Mouse (Mus musculus) gastrocnemius, adult 8-10 months (tissue): Measurements from ENCODE around the gene Nme9. TPM values are rescaled to one million over a fixed set of nuclear protein-coding genes. Genes with fewer than 3 reads are reported as not detected.

Experiments
- DNase-seq, 2 experiments: peaks; one replicate each; pipeline ENCODE4 v3.0.0; 2022; ENCODE audit warnings: low spot score in 2 of 2
- total RNA-seq, 4 experiments: library from RNA; stranded (reverse); gene quantifications; 2 replicates each; pipeline ENCODE4 v1.2.4; 2022

Gene Nme9
- total RNA-seq, 4 experiments from 2014 or later, result not detected

DNA sequence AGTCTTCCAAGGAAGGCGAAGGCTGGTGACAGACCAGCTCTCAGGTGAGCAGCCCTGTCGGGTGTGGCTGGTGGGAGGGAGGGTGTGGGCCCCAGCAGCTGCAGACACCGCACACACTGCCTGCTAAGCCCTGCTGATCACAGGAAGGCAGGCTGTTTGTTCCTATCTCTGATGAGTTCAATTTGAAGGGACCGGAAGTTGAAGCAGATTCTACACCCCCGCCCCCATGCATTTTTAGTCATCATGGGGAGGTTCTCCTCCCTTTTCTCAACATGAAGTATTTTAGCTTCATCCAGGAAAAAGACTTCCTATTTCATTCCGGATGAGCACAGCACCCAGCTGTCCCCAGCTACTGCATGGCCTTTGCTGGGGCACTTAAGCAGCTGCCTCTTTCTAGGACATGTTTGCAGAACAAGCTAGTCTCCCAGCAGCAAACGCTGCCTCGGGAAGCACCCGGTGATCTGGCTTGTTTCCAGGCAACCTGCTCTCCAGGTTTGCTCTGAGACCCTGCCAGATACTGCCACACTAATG, 28.0 kb downstream of the Nme9 start:
- no peak for DNase-seq

DNA sequence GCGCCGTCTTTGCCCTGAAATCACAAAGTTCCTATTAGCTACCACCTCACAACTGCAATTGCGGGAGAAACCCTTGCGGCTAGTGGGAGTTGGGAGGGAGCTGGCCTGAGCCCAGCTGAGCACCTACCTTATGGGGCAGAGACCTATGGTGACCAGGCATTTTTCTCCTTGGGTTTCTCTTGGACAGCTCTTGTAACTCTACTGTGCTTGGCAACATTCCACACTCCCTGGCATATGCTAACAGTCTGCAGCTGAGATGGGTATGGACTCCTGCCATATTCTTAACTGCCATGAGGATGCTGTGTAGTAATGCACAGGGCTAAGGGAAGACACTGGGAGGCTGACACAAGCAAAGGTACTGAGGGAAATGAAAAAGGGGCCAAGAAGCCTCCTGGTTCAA, 29.5 kb downstream of the Nme9 start:
- no peak for DNase-seq

DNA sequence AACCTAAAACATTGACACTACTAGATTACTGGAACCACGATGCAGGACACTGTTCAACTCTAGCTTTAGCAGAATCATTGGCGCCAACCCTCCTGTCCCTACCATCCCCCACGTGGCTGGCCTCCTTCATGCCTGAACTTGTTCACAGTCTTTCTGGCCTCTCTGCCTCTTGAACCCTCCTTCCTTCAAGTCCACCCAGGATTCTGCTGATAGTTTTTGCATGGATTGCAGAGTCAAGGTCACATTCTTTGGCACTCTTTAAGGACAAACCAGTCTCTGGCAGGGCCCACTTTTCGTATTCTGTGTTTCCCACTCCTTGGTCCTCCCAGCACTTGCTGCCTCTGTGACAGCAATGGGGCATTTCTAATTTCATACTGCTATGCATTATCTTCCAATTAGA, 31.9 kb downstream of the Nme9 start:
- no peak for DNase-seq

DNA sequence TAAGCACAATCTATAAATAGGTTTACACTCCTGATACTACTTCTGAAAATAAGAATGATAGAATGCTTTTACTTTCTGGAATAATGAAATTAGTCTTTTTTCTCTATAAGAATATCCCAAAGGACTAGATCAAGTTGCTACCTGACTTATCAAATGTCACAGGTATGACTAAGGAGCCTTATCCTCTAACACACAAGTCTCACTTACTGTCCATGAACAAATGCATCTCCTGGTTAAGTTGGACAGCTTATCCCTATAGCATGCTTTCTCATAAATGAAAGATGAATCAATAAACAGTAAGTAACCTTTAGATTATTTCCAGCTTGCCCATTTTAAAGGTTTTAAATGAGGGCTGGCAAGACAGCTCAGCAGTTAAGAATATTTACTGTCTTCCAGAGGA, 33.4 kb downstream of the Nme9 start:
- DNase-seq, result no peak

DNA sequence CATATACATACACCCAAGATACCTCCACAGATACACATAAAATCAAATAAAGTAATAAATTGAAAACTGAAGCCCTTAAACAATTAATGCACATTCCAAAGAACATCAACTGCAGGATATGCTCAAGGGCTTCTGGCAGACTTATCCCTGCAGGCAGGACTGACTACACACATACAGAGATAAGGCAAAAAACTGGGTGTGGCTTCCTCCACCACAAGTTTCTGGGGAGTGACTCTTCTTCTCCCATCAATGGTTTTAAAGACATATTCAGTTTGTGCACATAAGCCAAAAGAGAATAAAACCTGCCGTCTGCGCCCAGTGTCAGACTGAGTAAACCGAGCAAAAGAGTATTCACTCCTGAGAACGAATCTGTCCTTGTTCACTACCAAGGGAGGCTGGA, 33.9 kb downstream of the Nme9 start:
- DNase-seq, result no peak

DNA sequence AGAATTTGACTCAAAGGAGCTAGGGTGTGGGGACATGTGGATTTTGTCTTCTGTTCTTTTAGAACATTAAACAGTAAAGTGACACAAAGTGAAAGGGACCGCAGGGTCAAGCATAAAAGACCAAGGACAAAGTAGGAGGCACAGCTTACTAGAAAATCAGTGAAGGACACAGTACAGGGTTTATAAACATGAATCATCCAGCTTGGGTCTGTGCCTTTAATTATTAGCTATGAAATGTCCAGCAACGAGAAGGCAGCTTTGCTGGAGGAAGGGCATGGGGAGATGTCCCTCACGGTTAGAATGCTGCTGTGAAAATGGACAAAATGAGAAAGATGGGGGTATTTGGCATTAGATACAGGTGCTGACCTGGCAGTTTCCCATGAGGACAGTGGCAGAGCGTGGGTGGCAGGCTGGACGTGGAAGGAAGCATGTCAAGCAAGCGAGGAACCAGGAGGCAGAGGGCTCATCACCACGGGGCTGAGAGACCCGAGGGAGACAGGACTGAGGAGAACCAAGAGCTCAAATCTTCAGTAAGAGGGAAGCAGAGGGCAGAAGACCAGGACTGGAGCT, 35.9 kb downstream of the Nme9 start:
- DNase-seq, result no peak

DNA sequence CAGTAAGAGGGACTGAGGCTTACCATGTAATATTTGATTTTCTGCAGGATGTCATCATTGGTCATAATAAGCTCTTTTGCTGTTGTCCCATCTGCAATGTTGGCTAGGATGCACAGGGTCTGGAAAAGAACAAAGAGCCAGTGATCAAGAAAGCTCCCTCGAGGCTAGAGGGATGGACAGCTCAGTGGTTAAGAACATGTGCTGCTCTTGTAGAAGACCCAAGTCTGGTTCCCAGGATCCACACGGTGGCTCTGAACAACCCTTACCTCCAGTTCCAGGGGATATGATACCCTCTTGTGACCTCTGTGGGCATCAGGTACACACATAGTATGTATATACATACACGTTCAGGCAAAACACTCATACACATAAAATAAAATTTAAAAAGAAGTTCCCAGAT, 36.6 kb downstream of the Nme9 start:
- no peak for DNase-seq

DNA sequence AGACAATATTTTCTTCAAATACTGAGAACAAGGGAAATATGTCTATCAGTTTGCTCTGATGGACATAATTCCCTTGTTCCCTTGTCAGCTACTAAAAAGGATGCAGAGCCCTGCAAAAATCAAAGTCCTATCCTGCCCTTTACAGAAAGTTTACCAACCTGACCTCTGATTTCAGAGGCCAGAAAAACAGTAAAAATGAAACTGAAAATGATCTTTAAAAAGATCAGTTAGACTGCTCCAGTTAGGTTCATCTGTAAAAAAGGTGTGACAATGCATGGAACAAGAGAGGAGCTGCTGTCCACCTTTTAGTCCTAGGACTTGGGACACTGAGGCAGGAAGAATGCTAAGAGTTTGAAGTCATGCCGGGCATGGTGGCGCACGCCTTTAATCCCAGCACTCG, 39.8 kb downstream of the Nme9 start:
- no peak for DNase-seq

DNA sequence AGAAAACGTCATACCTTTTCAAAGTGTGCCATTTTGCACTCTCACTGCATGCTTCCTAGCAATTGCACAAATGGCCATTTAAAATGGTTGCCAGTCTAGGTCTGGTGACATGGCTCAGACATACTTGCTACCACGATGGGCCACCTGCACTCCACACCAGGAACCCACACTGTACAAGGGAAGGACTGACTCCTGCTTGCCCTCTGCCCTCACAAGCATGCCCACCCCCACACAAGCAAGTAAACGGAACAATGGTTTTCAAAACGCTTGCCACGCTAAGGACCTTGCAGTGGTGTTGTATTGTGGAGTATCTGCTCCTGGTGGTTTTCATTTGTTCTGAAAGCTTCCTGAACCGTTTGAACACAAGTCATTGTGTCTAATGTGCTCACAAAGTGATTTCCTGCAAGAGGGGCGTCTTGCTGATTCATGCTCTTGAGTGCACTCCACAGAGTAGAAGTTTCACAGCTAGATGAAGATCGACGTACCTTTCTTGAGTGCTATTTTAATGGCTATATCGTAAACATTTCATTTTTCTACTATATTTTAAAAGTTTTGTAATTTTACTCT, 41.4 kb downstream of the Nme9 start:
- DNase-seq, result no peak

DNA sequence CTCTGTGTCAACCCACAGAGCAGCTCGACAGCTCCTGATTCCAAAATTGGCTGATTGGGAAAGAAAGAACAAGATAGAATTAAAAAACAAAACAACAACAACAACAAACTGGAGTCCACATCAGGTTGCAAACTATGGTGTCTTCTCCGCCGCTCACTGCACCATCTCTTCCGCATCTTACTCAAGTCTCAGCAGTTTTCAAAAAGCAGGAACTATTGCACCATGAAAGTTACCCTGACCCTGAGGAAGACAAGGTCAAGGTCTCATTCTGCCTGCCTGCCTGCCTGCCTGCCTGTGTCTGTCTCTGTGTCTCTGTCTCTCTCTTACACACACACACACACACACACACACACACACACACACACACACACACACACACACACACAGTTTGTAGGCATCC, 48.1 kb downstream of the Nme9 start:
- no peak for DNase-seq

DNA sequence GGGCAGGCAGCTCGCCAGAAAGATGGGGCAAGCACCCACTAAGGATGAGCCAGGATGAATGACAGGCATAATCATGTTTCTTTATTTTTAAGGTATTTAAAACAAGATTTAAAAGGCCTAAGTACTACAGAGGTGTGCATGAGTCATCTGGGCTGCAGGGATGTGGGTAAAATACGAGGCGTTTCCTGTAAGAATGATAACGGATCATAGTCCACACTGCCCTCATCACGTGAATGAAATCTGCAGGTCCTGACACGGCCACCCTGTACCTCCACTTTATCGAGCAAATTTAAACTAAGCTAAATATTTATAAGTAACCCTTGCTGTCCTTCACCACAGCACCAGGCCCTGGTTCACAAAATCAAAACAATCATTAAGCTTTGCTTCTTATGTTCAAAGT, 54.6 kb downstream of the Nme9 start:
- DNase-seq, result no peak

Other genes with a start within 250 kb of the Nme9 start
- not detected for gene Faiml, start 214.2 kb upstream of the Nme9 start, total RNA-seq
- gene Cep70, start 208.1 kb upstream of the Nme9 start, total RNA-seq, result 1 to 10 TPM; 2.2 to 2.8 (median 2.5) TPM
- not detected for gene Esyt3, start 92.9 kb upstream of the Nme9 start, total RNA-seq
- 1 to 10 TPM; 3.5 to 7.7 (median 4.5) TPM for gene Mras, start 14.1 kb upstream of the Nme9 start, total RNA-seq
- gene Armc8, start 117.4 kb downstream of the Nme9 start, total RNA-seq, result 10 to 100 TPM; 21.6 to 24.5 (median 22.7) TPM
- gene Dbr1, start 124.3 kb downstream of the Nme9 start, total RNA-seq, result 1 to 10 TPM; 4.0 to 6.5 (median 5.5) TPM
- gene A4gnt, start 161.0 kb downstream of the Nme9 start, total RNA-seq, result not detected
- 1 to 10 TPM; 1.1 to 2.1 (median 1.4) TPM for gene Dzip1l, start 178.0 kb downstream of the Nme9 start, total RNA-seq